Mouse (Mus musculus) forebrain, embryonic 16.5 days (tissue): ENCODE measurements at regions not wholly inside any gene's neighbourhood (a gene's known extent, or its start where the extent isn't known, plus 50 kb on each side); places are given as distances from the start of the nearest gene placed in this dataset.
A peak's percentile ranks its signal among the peaks of the same experiment; 100 is the strongest.
"Not testable (repeated sequence)": the region's sequence is repeated elsewhere in the genome, so short reads cannot be mapped to it uniquely, and the experiment has no call there.

ENCODE experiments used
- ATAC-seq: fragments of 200-750 bp; cut with Nextera tagmentation; 2 replicates; pipeline ENCODE4 v1.8.0; 2017; ENCODE audit warnings: mild to moderate bottlenecking, moderate library complexity
- H3K27ac ChIP-seq: fragments of 300-500 bp; sonication (generic); 2 replicates; pipeline ENCODE4 v1.5.1; 2014; ENCODE audit warnings: low read length, control low read depth
- H3K27me3 ChIP-seq: fragments of 300-500 bp; sonication (generic); replicated peaks from 2 replicates; pipeline ENCODE4 v1.6.1; 2014; ENCODE audit warnings: low read length; ENCODE audit not compliant: control insufficient read depth, insufficient read depth
- H3K36me3 ChIP-seq: fragments of 300-500 bp; sonication (generic); 2 replicates; pipeline ENCODE4 v1.6.1; 2014; ENCODE audit not compliant: control insufficient read depth, insufficient read depth
- H3K4me1 ChIP-seq: fragments of 300-500 bp; sonication (generic); replicated peaks from 2 replicates; pipeline ENCODE4 v1.6.1; 2014; ENCODE audit warnings: low read length; ENCODE audit not compliant: control insufficient read depth, insufficient read depth
- H3K4me2 ChIP-seq: fragments of 300-500 bp; sonication (generic); 2 replicates; pipeline ENCODE4 v1.6.1; 2014; ENCODE audit warnings: mild to moderate bottlenecking, low read length, control low read depth
- H3K4me3 ChIP-seq: fragments of 300-500 bp; sonication (generic); replicated peaks from 2 replicates; pipeline ENCODE4 v1.5.1; 2014; ENCODE audit warnings: mild to moderate bottlenecking, low read length, control low read depth
- H3K9ac ChIP-seq: fragments of 300-500 bp; sonication (generic); replicated peaks from 2 replicates; pipeline ENCODE4 v1.6.1; 2014; ENCODE audit warnings: low read depth, low read length, control low read depth
- H3K9me3 ChIP-seq: fragments of 300-500 bp; sonication (generic); 2 replicates; pipeline ENCODE4 v1.6.1; 2016; ENCODE audit warnings: low read length; ENCODE audit not compliant: control insufficient read depth
- WGBS: fragments of 180-500 bp; shearing (Covaris S2); extraction: QIAGEN DNeasy Blood & Tissue Kit; methylation state at CpG from one replicate; pipeline ENCODE4 v1.1.7; 2014; 5-methylcytosine and 5-hydroxymethylcytosine counted together

DNA sequence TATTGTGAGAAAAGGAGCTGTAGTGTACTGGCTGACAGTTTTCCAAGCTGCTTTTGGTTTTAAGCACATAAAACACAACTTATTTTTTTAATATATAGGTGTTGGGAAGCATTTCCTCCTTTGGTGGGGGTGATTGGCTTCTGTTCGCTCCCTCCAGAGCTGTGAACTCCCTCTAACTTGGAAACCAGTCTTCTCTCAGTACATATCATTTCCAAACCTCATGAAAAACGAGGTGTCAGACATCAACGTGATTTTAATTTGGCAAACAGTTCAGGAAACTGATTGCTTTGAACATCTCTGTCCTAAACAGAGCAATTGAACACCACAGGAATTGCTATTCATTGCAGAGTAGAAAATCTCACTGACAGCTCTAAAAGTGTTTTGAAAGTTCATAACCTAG, 238.6 kb downstream of the Adgrg6 start:
- Histone ChIP-seq H3K27ac (no peak overlapping the region; the same call in 1 of the 2 replicates), H3K36me3 (no peaks in the 10 kb centered on the region), H3K27me3 (no peaks in the 10 kb centered on the region), H3K9ac (no peak overlapping the region), H3K4me3 (no peak overlapping the region), H3K9me3 (no peaks in the 10 kb centered on the region), H3K4me1 (no peaks in the 10 kb centered on the region), H3K4me2 (no peak overlapping the region)
- 50% methylated on average over 3 of the region's 3 CpGs for WGBS
- ATAC-seq = peak; percentile 75

DNA sequence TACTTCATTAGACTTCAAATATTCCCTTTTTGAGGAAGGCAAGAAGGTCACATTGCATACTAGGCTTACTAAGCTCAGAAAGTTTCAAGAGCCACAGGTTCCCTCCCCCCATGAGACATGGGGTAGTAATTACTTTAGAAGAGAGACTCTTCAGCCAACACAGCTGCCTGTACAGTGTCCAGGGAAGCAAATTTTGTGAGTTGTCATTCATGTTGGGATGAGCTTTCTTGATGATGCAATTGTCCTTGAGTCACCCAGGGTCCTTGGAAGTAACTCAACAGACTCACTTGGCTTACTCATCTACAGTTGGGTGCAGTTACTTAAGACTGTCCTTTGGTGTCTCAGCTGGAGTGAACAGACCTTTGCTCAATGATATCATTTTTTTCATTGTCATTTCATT, 242.0 kb downstream of the Adgrg6 start:
- H3K36me3 ChIP-seq = no peaks in the 10 kb centered on the region
- H3K4me1 ChIP-seq = no peaks in the 10 kb centered on the region
- ATAC-seq = no peak
- H3K9ac ChIP-seq = no peak overlapping the region
- H3K9me3 ChIP-seq = no peaks in the 10 kb centered on the region
- H3K27ac ChIP-seq = no peak overlapping the region
- H3K4me3 ChIP-seq = no peak overlapping the region
- no peak overlapping the region for H3K4me2 ChIP-seq
- H3K27me3 ChIP-seq = no peaks in the 10 kb centered on the region

GRCm38 (mm10) chr10:14296147-14296546, 249.3 kb downstream of the Adgrg6 start:
- ATAC-seq = no peak

DNA sequence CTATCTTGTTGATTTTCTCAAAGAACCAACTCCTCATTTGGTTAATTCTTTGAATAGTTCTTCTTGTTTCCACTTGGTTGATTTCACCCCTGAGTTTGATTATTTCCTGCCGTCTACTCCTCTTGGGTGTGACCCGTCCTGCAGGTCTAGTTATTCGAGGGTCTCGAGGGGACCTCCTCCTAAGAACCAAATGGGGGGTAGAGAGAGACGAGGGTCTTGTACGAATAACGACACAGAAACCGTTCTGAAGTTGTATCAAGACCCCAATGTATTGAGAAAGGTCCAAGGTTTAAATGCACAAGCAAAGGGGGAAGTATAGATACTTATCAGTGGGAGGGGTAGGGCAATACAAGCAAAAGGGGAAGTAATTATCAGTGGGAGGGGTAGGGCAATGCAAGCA, 252.8 kb downstream of the Adgrg6 start:
- H3K9me3 ChIP-seq, H3K4me1 ChIP-seq, H3K4me3 ChIP-seq, H3K27me3 ChIP-seq, ATAC-seq, H3K9ac ChIP-seq, H3K36me3 ChIP-seq, H3K4me2 ChIP-seq, H3K27ac ChIP-seq: not testable (repeated sequence)
- 84% methylated on average over 8 of the region's 8 CpGs for WGBS

More at GRCm38 (mm10) chr10:14296147-14296546, 249.3 kb downstream of the Adgrg6 start:
- H3K4me1 ChIP-seq = no peaks in the 10 kb centered on the region
- no peaks in the 10 kb centered on the region for H3K36me3 ChIP-seq
- H3K27me3 ChIP-seq = no peaks in the 10 kb centered on the region
- H3K27ac ChIP-seq = no peak overlapping the region
- no peak overlapping the region for H3K4me3 ChIP-seq
- 87% methylated on average over 4 of the region's 4 CpGs for WGBS
- H3K9ac ChIP-seq = no peak overlapping the region
- no peak overlapping the region for H3K4me2 ChIP-seq
- H3K9me3 ChIP-seq = no peaks in the 10 kb centered on the region

GRCm38 (mm10) chr10:14287551-14287950, 257.9 kb downstream of the Adgrg6 start:
- Histone ChIP-seq H3K27ac (no peak overlapping the region), H3K4me2 (no peak overlapping the region), H3K36me3 (no peaks in the 10 kb centered on the region), H3K4me1 (no peaks in the 10 kb centered on the region), H3K27me3 (no peaks in the 10 kb centered on the region), H3K9ac (no peak overlapping the region), H3K9me3 (no peaks in the 10 kb centered on the region), H3K4me3 (no peak overlapping the region)
- no peak for ATAC-seq
- WGBS = 86% methylated on average over 4 of the region's 4 CpGs

- H3K27me3 ChIP-seq = no peaks in the 10 kb centered on the region
- no peaks in the 10 kb centered on the region for H3K9me3 ChIP-seq
- no peak overlapping the region for H3K9ac ChIP-seq
- H3K36me3 ChIP-seq = no peaks in the 10 kb centered on the region
- H3K27ac ChIP-seq = no peak overlapping the region
- WGBS = 92% methylated on average over 1 of the region's 1 CpGs
- H3K4me2 ChIP-seq = no peak overlapping the region
- H3K4me1 ChIP-seq = no peaks in the 10 kb centered on the region
- no peak for ATAC-seq
- H3K4me3 ChIP-seq = no peak overlapping the region
These were observed 268.8 kb downstream of the Adgrg6 start for GRCm38 (mm10) chr10:14276631-14277030.

DNA sequence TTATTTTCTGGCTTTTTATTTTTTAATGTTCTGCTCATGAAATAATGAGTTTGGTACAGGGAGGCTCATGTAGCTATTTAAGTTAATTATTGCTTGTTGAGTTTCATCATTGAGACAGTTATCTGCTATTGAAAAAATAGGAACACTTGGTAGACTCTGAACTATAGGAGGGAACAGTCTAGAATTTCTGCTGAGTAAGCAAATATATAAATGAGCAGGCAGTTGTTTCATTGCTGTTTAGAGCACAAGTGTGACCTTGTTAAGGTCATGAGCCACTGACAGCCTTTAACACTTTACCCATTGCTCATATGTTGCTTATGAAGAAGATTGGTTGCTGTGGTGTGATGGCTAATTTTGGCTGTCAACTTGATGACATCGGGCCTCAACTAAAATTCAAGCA, 270.0 kb downstream of the Adgrg6 start:
- Histone ChIP-seq H3K4me2 (no peak overlapping the region), H3K27me3 (no peaks in the 10 kb centered on the region), H3K9me3 (no peaks in the 10 kb centered on the region), H3K9ac (no peak overlapping the region), H3K36me3 (no peaks in the 10 kb centered on the region), H3K4me3 (no peak overlapping the region), H3K4me1 (no peaks in the 10 kb centered on the region), H3K27ac (no peak overlapping the region)
- 94% methylated on average over 1 of the region's 1 CpGs for WGBS
- ATAC-seq = no peak

GRCm38 (mm10) chr10:14270008-14270407, 275.5 kb downstream of the Adgrg6 start:
- Histone ChIP-seq H3K36me3 (no peaks in the 10 kb centered on the region), H3K27me3 (no peaks in the 10 kb centered on the region), H3K9me3 (no peaks in the 10 kb centered on the region), H3K27ac (no peak overlapping the region), H3K4me1 (no peaks in the 10 kb centered on the region), H3K4me2 (no peak overlapping the region), H3K9ac (no peak overlapping the region), H3K4me3 (no peak overlapping the region)
- 39% methylated on average over 3 of the region's 4 CpGs for WGBS
- no peak for ATAC-seq

DNA sequence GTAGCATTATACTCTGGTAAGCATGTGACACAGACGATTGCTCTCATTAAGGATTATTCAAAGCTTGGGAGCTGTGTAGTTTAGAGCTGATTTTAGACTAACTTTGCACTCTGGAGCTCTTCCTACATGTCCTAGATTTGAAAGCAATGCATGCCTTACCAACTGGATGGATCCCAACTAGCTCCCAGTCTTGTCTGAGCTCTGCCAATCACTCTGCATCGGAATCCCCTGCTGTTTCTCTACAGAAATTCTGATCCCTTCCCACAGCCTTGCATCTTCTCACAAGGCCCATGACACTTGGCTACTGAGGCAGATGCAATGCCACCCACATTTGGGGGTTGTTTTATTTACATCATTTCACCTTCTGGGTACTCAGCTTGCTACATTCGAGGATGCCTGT, 277.8 kb downstream of the Adgrg6 start:
- H3K9me3 ChIP-seq = no peaks in the 10 kb centered on the region
- WGBS = 65% methylated on average over 3 of the region's 3 CpGs
- H3K9ac ChIP-seq = no peak overlapping the region
- no peak overlapping the region for H3K27ac ChIP-seq
- H3K36me3 ChIP-seq = no peaks in the 10 kb centered on the region
- H3K4me1 ChIP-seq = no peaks in the 10 kb centered on the region
- no peak overlapping the region for H3K4me2 ChIP-seq
- H3K4me3 ChIP-seq = no peak overlapping the region
- ATAC-seq = no peak
- H3K27me3 ChIP-seq = no peaks in the 10 kb centered on the region

DNA sequence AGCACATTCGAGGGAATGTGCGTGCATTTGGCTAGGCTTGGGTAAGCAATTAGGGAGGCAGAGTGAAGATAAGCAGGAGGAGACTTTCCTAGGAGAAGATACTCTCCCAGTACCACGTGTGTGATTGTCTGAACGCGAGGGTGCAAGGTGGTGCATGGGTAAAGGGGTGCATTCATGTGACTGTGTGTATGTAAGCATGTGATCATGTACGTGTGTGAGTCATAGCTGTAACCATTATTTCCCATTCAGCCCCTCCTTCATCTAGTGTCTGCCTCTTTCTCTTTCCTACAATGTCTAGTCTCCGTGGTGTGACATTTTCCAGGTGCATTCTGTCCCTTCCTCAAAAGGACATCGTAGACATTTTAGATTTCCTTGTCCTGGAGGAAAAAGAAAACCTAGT, 273.8 kb downstream of the Hivep2 start:
- Histone ChIP-seq H3K4me2 (no peak overlapping the region), H3K36me3 (no peaks in the 10 kb centered on the region), H3K4me3 (no peak overlapping the region), H3K9me3 (no peaks in the 10 kb centered on the region), H3K27me3 (no peaks in the 10 kb centered on the region), H3K9ac (no peak overlapping the region), H3K4me1 (no peaks in the 10 kb centered on the region), H3K27ac (no peak overlapping the region)
- ATAC-seq = no peak
- 90% methylated on average over 8 of the region's 8 CpGs for WGBS
